Mouse (Mus musculus): ENCODE results near the gene Hmcn1. TPM values are rescaled to one million over a fixed set of nuclear protein-coding genes. Genes with fewer than 3 reads are reported as not detected.

Gene Hmcn1
- polyA plus RNA-seq, 1 experiment, result 6.3 TPM

DNA sequence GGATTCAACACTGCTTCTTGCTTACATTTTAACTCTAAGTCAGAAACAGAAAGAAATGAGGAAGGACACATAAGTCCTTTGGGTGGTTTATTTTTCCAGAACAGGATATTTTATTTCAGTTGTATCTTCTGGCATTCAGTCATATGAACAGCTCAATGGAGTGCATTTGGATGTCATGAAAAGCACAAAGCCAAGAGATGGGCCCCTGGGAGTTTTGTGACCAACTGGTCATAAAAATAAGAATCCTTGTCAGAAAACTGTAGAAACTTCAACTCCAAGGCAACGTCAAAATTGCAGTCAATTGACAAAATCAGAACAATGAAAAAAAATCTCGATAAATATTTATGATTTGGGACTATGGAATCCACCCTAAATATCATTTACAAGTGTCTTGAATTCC is 83.6 kb downstream of the Hmcn1 start:
- Histone ChIP-seq H3K4me1 (ENCODE audit: control insufficient read depth, insufficient read depth, low read length) (no peaks in the 10 kb centered on the region), H3K4me3 (ENCODE audit: insufficient read depth, low read length) (no peak overlapping the region), H3K27ac (ENCODE audit: insufficient read depth, low read length) (no peak overlapping the region)
- no peak for TF ChIP-seq POLR2A (IDR thresholded peaks at IDR 0.05; ENCODE audit: extremely low read depth, insufficient read depth, low read length)
- TF ChIP-seq CTCF (IDR thresholded peaks at IDR 0.05; ENCODE audit: extremely low read depth, insufficient read depth, low read length), result no peak

DNA sequence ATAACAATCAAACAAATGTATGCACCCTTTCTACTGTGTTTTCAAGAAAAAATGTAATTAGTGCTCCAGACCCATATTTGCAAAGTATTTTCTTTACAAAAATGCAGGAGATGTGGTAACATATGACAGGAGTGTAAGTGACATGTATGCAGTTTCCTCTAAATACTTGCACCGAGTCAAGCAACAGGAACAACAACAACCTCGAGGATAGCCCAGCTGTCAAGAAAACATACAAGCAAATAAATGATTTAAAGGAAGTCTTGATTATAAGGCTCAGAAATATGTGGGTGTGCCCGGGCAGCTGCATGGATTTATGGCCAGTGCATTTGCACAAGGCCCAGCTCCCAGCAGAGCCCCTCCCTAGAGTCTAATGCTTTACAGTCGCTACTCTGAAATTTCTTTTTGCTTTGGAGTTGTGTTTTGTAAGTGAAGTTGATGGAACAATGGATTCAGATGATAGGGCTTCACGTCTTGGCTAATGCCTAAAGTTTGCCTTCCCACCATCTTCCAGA is 99.5 kb downstream of the Hmcn1 start:
- Histone ChIP-seq H3K4me1 (ENCODE audit: control insufficient read depth, insufficient read depth, low read length) (no peaks in the 10 kb centered on the region), H3K27ac (ENCODE audit: insufficient read depth, low read length) (no peak overlapping the region), H3K4me3 (ENCODE audit: insufficient read depth, low read length) (no peak overlapping the region)
- TF ChIP-seq POLR2A (IDR thresholded peaks at IDR 0.05; ENCODE audit: extremely low read depth, insufficient read depth, low read length), result no peak
- TF ChIP-seq CTCF (IDR thresholded peaks at IDR 0.05; ENCODE audit: extremely low read depth, insufficient read depth, low read length), result no peak

DNA sequence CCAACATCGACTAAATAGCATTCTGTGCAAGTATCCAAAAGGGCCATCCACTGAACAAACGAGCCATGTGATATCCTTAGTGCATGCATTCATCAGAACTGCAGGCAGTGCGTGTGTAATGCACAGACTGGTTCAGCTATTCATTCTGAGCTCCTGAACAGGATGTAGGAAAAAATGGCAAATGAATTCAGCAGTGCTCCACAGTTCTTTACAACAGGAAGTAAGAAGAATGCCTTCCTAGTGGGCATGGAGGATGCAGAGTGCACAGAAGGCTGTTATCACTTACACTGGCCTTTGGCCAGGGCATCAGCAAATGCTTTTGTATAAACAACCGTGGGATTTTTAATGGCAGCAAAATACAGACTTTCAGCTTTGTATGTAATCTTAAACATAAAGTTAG is 103.2 kb downstream of the Hmcn1 start:
- Histone ChIP-seq H3K4me3 (ENCODE audit: insufficient read depth, low read length) (no peak overlapping the region), H3K27ac (ENCODE audit: insufficient read depth, low read length) (no peak overlapping the region), H3K4me1 (ENCODE audit: control insufficient read depth, insufficient read depth, low read length) (no peaks in the 10 kb centered on the region)
- TF ChIP-seq POLR2A (IDR thresholded peaks at IDR 0.05; ENCODE audit: extremely low read depth, insufficient read depth, low read length), result no peak
- no peak for TF ChIP-seq CTCF (IDR thresholded peaks at IDR 0.05; ENCODE audit: extremely low read depth, insufficient read depth, low read length)

DNA sequence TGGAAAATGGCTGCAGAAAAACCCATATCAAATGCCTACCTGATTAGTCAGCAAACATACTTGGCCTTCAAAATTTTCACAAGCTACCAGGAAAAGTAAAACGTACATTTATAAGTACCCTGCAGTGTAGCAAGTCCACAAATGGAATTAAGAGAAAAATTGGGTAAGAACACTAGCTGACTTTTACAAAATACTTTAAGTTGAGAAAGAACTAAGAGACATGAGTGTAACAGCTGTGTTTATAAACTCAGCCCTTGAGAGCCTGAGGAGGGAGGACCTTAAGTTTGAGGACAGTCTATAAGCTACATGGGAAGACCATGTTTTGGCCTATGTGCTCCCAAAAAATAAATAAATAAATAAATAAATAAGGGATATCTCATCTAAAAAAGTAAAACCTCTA is 107.0 kb downstream of the Hmcn1 start:
- Histone ChIP-seq H3K27ac (ENCODE audit: insufficient read depth, low read length) (no peak overlapping the region), H3K4me3 (ENCODE audit: insufficient read depth, low read length) (no peak overlapping the region), H3K4me1 (ENCODE audit: control insufficient read depth, insufficient read depth, low read length) (no peaks in the 10 kb centered on the region)
- TF ChIP-seq CTCF (IDR thresholded peaks at IDR 0.05; ENCODE audit: extremely low read depth, insufficient read depth, low read length) (no peak), POLR2A (IDR thresholded peaks at IDR 0.05; ENCODE audit: extremely low read depth, insufficient read depth, low read length) (no peak)

DNA sequence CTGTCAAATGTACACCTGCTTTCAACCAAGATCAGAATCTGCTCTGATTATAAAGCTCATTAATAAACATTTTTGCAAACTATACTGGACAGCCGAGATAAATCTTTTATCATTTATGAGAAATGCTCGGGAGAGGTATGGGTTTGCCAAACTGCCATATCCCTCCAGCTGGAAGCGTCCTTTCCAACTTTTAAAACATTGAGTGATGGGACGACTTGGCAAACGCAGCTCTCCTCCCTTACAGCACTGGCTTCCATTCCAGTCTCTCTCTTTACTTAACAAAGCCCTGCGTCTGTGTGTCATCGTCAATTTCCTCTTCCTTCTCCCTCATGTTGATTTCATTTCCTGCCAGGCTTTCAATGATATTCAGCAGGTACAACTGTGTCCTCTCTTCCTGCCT is 114.8 kb downstream of the Hmcn1 start:
- H3K4me1 ChIP-seq (ENCODE audit: control insufficient read depth, insufficient read depth, low read length), result no peaks in the 10 kb centered on the region
- H3K27ac ChIP-seq (ENCODE audit: insufficient read depth, low read length), result no peak overlapping the region

DNA sequence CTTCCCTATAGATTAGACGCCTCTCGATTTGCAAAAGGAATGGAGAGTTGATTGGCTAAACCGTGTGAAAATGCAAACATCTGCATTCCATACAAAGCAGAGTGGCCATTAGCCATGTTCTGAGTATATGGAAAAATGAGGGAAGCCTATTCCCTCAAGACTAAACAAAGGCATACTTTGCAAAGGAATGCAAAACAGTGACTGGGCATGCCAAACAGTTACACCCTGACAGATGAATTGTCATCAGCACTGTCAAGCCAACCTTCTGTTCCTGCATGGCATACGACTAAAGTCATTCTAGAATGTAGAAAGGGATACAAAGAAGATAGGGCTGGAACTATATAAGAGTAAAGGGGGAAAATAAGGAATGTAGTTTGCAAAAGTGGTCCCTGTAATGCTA is 115.3 kb downstream of the Hmcn1 start:
- Histone ChIP-seq H3K27ac (ENCODE audit: insufficient read depth, low read length) (no peak overlapping the region), H3K4me3 (ENCODE audit: insufficient read depth, low read length) (no peak overlapping the region), H3K4me1 (ENCODE audit: control insufficient read depth, insufficient read depth, low read length) (no peaks in the 10 kb centered on the region; the same call in 1 of the 2 replicates)
- no peak for TF ChIP-seq CTCF (IDR thresholded peaks at IDR 0.05; ENCODE audit: extremely low read depth, insufficient read depth, low read length)

More for the DNA sequence above, 114.8 kb downstream of the Hmcn1 start:
- H3K4me3 ChIP-seq (ENCODE audit: insufficient read depth, low read length), result no peak overlapping the region
- TF ChIP-seq POLR2A (IDR thresholded peaks at IDR 0.05; ENCODE audit: extremely low read depth, insufficient read depth, low read length), result no peak
- TF ChIP-seq CTCF (IDR thresholded peaks at IDR 0.05; ENCODE audit: extremely low read depth, insufficient read depth, low read length), result no peak

DNA sequence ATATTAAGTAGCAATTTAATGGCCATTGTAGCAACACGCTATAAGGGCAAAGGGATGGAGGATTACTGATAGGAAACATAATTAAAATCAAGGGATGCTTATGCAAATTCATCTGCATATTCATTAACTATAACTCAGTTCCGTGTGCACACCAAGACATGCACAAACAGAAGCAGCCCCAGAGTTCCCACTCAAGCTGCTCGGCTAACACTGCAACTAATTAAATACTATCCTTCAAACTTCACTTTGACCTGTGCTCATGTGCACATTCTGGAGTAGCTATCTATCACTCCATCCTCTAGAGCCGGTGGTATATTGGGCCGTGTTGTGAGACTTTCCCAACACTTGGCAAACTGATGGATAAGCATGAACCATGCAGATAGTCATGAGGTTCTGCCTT is 119.2 kb downstream of the Hmcn1 start:
- no peak overlapping the region for H3K27ac ChIP-seq (ENCODE audit: insufficient read depth, low read length)
- no peaks in the 10 kb centered on the region; the same call in 1 of the 2 replicates for H3K4me1 ChIP-seq (ENCODE audit: control insufficient read depth, insufficient read depth, low read length)
- no peak overlapping the region for H3K4me3 ChIP-seq (ENCODE audit: insufficient read depth, low read length)
- TF ChIP-seq CTCF (IDR thresholded peaks at IDR 0.05; ENCODE audit: extremely low read depth, insufficient read depth, low read length) (no peak), POLR2A (IDR thresholded peaks at IDR 0.05; ENCODE audit: extremely low read depth, insufficient read depth, low read length) (no peak)

DNA sequence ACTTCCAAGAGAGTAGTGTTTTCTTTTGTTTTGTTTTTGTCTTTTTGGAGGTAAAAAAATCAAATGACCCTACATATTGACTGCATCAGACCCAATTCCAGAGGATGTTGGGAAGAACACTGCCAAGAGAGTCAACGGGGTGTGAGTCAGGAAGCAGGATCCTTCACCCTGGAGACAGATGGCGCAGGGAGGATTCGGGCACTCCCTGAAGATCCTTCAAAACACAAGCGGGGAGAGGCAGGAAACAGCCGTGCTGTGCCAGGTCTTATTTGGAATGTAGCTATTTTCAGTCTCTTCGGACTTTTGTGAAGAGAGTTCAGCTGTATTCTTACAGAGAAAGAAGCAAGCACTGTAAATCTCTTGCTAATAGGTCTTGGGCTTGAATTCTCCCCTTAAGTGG is 120.0 kb downstream of the Hmcn1 start:
- Histone ChIP-seq H3K27ac (ENCODE audit: insufficient read depth, low read length) (no peak overlapping the region), H3K4me3 (ENCODE audit: insufficient read depth, low read length) (no peak overlapping the region), H3K4me1 (ENCODE audit: control insufficient read depth, insufficient read depth, low read length) (no peaks in the 10 kb centered on the region; the same call in 1 of the 2 replicates)
- no peak for TF ChIP-seq POLR2A (IDR thresholded peaks at IDR 0.05; ENCODE audit: extremely low read depth, insufficient read depth, low read length)

DNA sequence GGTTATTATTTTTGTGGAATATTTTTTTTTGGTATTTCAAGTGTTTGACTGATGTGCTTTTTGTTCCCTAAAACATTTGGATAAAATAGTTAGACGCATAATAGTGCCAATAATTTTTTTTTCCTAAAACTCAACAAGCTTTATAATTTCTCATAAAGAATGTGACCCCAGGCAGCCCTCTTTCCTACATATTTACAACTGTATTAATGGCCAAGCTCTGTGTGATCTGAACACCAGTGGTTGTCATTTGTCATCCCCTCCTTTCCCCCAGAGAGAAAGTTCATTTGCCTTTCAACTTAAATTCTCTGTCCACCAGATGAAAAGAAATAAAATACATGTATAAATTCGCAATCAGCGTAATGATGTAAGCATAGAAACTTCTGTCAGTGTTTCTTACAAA is 121.1 kb downstream of the Hmcn1 start:
- no peaks in the 10 kb centered on the region; the same call in 1 of the 2 replicates for H3K4me1 ChIP-seq (ENCODE audit: control insufficient read depth, insufficient read depth, low read length)
- H3K4me3 ChIP-seq (ENCODE audit: insufficient read depth, low read length), result no peak overlapping the region
- TF ChIP-seq CTCF (IDR thresholded peaks at IDR 0.05; ENCODE audit: extremely low read depth, insufficient read depth, low read length) (no peak), POLR2A (IDR thresholded peaks at IDR 0.05; ENCODE audit: extremely low read depth, insufficient read depth, low read length) (no peak)
- no peak overlapping the region for H3K27ac ChIP-seq (ENCODE audit: insufficient read depth, low read length)

DNA sequence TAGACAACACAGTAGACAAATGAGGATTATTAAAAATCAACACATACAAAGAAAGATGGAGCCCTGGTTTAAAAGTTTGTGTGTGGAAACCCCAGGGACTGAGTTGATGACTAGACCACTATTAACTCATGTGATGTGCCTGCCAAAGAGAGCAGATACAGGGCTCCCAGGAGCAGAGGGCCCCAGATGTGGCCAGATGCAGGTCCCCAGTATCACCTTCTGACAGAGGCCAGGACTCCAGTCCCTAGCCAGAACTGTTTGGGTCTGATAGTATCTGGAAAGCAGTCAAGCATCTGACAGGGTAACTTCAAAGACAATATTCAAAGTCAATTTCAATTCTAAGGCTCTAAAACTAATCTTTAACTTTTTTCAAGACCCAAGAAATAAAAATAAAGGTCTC is 124.0 kb downstream of the Hmcn1 start:
- no peak for TF ChIP-seq POLR2A (IDR thresholded peaks at IDR 0.05; ENCODE audit: extremely low read depth, insufficient read depth, low read length)
- no peak for TF ChIP-seq CTCF (IDR thresholded peaks at IDR 0.05; ENCODE audit: extremely low read depth, insufficient read depth, low read length)

More for the DNA sequence above, 124.0 kb downstream of the Hmcn1 start:
- H3K4me3 ChIP-seq (ENCODE audit: insufficient read depth, low read length), result no peak overlapping the region
- H3K4me1 ChIP-seq (ENCODE audit: control insufficient read depth, insufficient read depth, low read length), result no peaks in the 10 kb centered on the region; the same call in 1 of the 2 replicates
- no peak overlapping the region for H3K27ac ChIP-seq (ENCODE audit: insufficient read depth, low read length)

Measured in cortical plate, adult 2 months (tissue).